Mouse (Mus musculus) heart, adult 2 months (tissue): ENCODE results near the gene Slit3.

Experiments used
- CTCF ChIP-seq: fragments of 200-600 bp; IDR thresholded peaks from 2 replicates; pipeline ENCODE4 v1.8.1; 2022; ENCODE audit warnings: antibody characterized with exemption, mild to moderate bottlenecking, moderate library complexity
- EP300 ChIP-seq: fragments of 200-500 bp; IDR thresholded peaks from 2 replicates; pipeline ENCODE4 v1.6.1; 2011; ENCODE audit warnings: low read depth, low read length, control low read depth; ENCODE audit not compliant: insufficient read depth
- POLR2A ChIP-seq: fragments of 200-500 bp; IDR thresholded peaks from 2 replicates; pipeline ENCODE4 v1.6.1; 2011; ENCODE audit warnings: mild to moderate bottlenecking, low read depth, low read length, control low read depth; ENCODE audit not compliant: insufficient read depth

GRCm38 (mm10) chr11:35468847-35469246 lies 347.8 kb downstream of the Slit3 start:
- TF ChIP-seq CTCF: no peak
- no peak for TF ChIP-seq EP300
- TF ChIP-seq POLR2A: no peak
